Mouse (Mus musculus): ENCODE results near the gene Wnt9a. TPM values are rescaled to one million over a fixed set of nuclear protein-coding genes. Genes with fewer than 3 reads are reported as not detected.

Wnt9a gene
- total and polyA plus RNA-seq, 2 experiments from 2014 or later = 2.8 to 4.0 TPM

- Histone ChIP-seq H3K27me3 (ENCODE audit: control insufficient read depth, insufficient read depth, low read length) (no peaks in the 10 kb centered on the region), H3K4me3 (ENCODE audit: low read depth, low read length) (no peak overlapping the region), H3K9ac (replicated peaks; ENCODE audit: low read depth, low read length) (no peak overlapping the region), H3K27ac (ENCODE audit: low read depth) (peak overlapping the region; percentile 79), H3K36me3 (replicated peaks; ENCODE audit: control insufficient read depth, insufficient read depth, low read length) (no peaks in the 10 kb centered on the region), H3K9me3 (replicated peaks; ENCODE audit: control insufficient read depth, low read length) (no peaks in the 10 kb centered on the region), H3K4me2 (ENCODE audit: low read depth, low read length) (no peak overlapping the region), H3K4me1 (ENCODE audit: control insufficient read depth, insufficient read depth) (peaks cover 24% of the 10 kb centered on the region)
- DNase-seq (ENCODE audit: low spot score) (peak; percentile 82), ATAC-seq (ENCODE audit: insufficient read depth, low read depth) (peak; percentile 88)
- 33% methylated on average over 13 of the region's 13 CpGs for WGBS
- no peak for TF ChIP-seq CTCF (IDR thresholded peaks at IDR 0.05; ENCODE audit: low read depth)
- peak; percentile 97 for TF ChIP-seq EP300 (IDR thresholded peaks at IDR 0.05; ENCODE audit: low read depth)
Measured at GRCm38 (mm10) chr11:59337955-59338735, 31.4 kb downstream of the Wnt9a start.

GRCm38 (mm10) chr11:59338736-59339120 lies 32.0 kb downstream of the Wnt9a start:
- WGBS = 86% methylated on average over 2 of the region's 2 CpGs
- Histone ChIP-seq H3K27ac (ENCODE audit: low read depth) (no peak overlapping the region), H3K9me3 (replicated peaks; ENCODE audit: control insufficient read depth, low read length) (no peaks in the 10 kb centered on the region), H3K4me1 (ENCODE audit: control insufficient read depth, insufficient read depth) (peaks cover 30% of the 10 kb centered on the region), H3K4me3 (ENCODE audit: low read depth, low read length) (no peak overlapping the region), H3K27me3 (ENCODE audit: control insufficient read depth, insufficient read depth, low read length) (no peaks in the 10 kb centered on the region), H3K4me2 (ENCODE audit: low read depth, low read length) (no peak overlapping the region), H3K9ac (replicated peaks; ENCODE audit: low read depth, low read length) (no peak overlapping the region), H3K36me3 (replicated peaks; ENCODE audit: control insufficient read depth, insufficient read depth, low read length) (no peaks in the 10 kb centered on the region)
- TF ChIP-seq CTCF (IDR thresholded peaks at IDR 0.05; ENCODE audit: low read depth) (no peak), EP300 (IDR thresholded peaks at IDR 0.05; ENCODE audit: low read depth) (no peak)
- no peak for ATAC-seq (ENCODE audit: insufficient read depth, low read depth)
- no peak for DNase-seq (ENCODE audit: low spot score)

- Histone ChIP-seq H3K4me1 (ENCODE audit: control insufficient read depth, insufficient read depth) (peaks cover 20% of the 10 kb centered on the region), H3K9ac (replicated peaks; ENCODE audit: low read depth, low read length) (no peak overlapping the region), H3K27me3 (ENCODE audit: control insufficient read depth, insufficient read depth, low read length) (no peaks in the 10 kb centered on the region), H3K27ac (ENCODE audit: low read depth) (no peak overlapping the region), H3K4me2 (ENCODE audit: low read depth, low read length) (no peak overlapping the region), H3K9me3 (replicated peaks; ENCODE audit: control insufficient read depth, low read length) (no peaks in the 10 kb centered on the region), H3K36me3 (replicated peaks; ENCODE audit: control insufficient read depth, insufficient read depth, low read length) (no peaks in the 10 kb centered on the region), H3K4me3 (ENCODE audit: low read depth, low read length) (no peak overlapping the region)
- ATAC-seq (ENCODE audit: insufficient read depth, low read depth) = no peak
- DNase-seq (ENCODE audit: low spot score) = no peak
- WGBS = 77% methylated on average over 5 of the region's 5 CpGs
- TF ChIP-seq EP300 (IDR thresholded peaks at IDR 0.05; ENCODE audit: low read depth) (no peak), CTCF (IDR thresholded peaks at IDR 0.05; ENCODE audit: low read depth) (no peak)
Measured at GRCm38 (mm10) chr11:59342956-59343355, 36.2 kb downstream of the Wnt9a start.

- TF ChIP-seq EP300 (IDR thresholded peaks at IDR 0.05; ENCODE audit: low read depth) = peak; percentile 68; the same call in 1 of the 2 replicates
- no peak for TF ChIP-seq CTCF (IDR thresholded peaks at IDR 0.05; ENCODE audit: low read depth)
- WGBS = 26% methylated on average over 11 of the region's 11 CpGs
- no peak overlapping the region for H3K9ac ChIP-seq (replicated peaks; ENCODE audit: low read depth, low read length)
- ATAC-seq (ENCODE audit: insufficient read depth, low read depth) (peak; percentile 72), DNase-seq (ENCODE audit: low spot score) (peak; percentile 62)
- no peaks in the 10 kb centered on the region for H3K36me3 ChIP-seq (replicated peaks; ENCODE audit: control insufficient read depth, insufficient read depth, low read length)
- H3K27ac ChIP-seq (ENCODE audit: low read depth) = peak overlapping the region; percentile 58
- no peaks in the 10 kb centered on the region for H3K9me3 ChIP-seq (replicated peaks; ENCODE audit: control insufficient read depth, low read length)
- no peak overlapping the region for H3K4me3 ChIP-seq (ENCODE audit: low read depth, low read length)
- no peaks in the 10 kb centered on the region for H3K27me3 ChIP-seq (ENCODE audit: control insufficient read depth, insufficient read depth, low read length)
- H3K4me1 ChIP-seq (ENCODE audit: control insufficient read depth, insufficient read depth) = 0 out of 2 replicates have a peak, but pooled peaks cover 13% of the 10 kb centered on the region
- no peak overlapping the region for H3K4me2 ChIP-seq (ENCODE audit: low read depth, low read length)
Measured at GRCm38 (mm10) chr11:59346166-59346910, 39.6 kb downstream of the Wnt9a start.

GRCm38 (mm10) chr11:59350326-59350725 lies 43.6 kb downstream of the Wnt9a start:
- Histone ChIP-seq H3K4me3 (ENCODE audit: low read depth, low read length) (no peak overlapping the region), H3K4me1 (ENCODE audit: control insufficient read depth, insufficient read depth) (0 out of 2 replicates have a peak, but pooled peaks cover 4% of the 10 kb centered on the region), H3K27ac (ENCODE audit: low read depth) (no peak overlapping the region), H3K9me3 (replicated peaks; ENCODE audit: control insufficient read depth, low read length) (no peaks in the 10 kb centered on the region), H3K4me2 (ENCODE audit: low read depth, low read length) (no peak overlapping the region), H3K27me3 (ENCODE audit: control insufficient read depth, insufficient read depth, low read length) (no peaks in the 10 kb centered on the region), H3K36me3 (replicated peaks; ENCODE audit: control insufficient read depth, insufficient read depth, low read length) (no peaks in the 10 kb centered on the region), H3K9ac (replicated peaks; ENCODE audit: low read depth, low read length) (no peak overlapping the region)
- DNase-seq (ENCODE audit: low spot score) (no peak), ATAC-seq (ENCODE audit: insufficient read depth, low read depth) (no peak)
- TF ChIP-seq CTCF (IDR thresholded peaks at IDR 0.05; ENCODE audit: low read depth) (no peak), EP300 (IDR thresholded peaks at IDR 0.05; ENCODE audit: low read depth) (no peak)
- 73% methylated on average over 2 of the region's 2 CpGs for WGBS

Data from heart, postnatal 0 days (tissue).